Mouse (Mus musculus): ENCODE data around the gene Npas1. TPM values are rescaled to one million over a fixed set of nuclear protein-coding genes. Genes with fewer than 3 reads are reported as not detected.

Gene Npas1
- 0.16 and 0.36 TPM in 2 replicates for polyA plus RNA-seq (2015; fragmentation: Nextera tagmentation; extraction: Ambion mirVana)

DNA sequence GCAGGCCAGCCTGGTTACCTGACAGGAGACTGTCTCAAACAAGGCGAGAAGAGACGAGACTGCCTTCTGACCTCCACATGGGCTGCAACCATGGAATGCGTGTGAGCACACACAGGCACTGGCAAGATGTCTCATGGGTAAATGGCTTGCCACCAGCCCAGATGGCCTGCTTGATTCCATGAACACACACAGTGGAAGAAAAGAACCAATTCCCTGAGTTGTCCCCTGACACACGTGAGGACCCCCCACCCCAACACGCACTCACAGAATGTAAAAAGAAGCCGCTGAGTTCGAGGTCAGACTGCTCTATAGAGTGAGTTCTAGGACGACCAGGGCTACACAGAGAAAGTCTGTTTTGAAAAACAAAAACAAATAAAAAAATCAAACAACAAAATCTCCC is at the start of gene Npas1:
TSS of gene Npas1 (minus strand) at position 101 of the 400 bp plus-strand sequence.
- no peak within 1 kb of the TSS for H3K9ac ChIP-seq
- no peaks in the 10 kb centered on the region for H3K9me3 ChIP-seq (replicated peaks)
- whole genome bisulfite sequencing: 81% methylated on average over 8 of the region's 8 CpGs
- H3K27me3 ChIP-seq: peaks cover 68% of the 10 kb centered on the region
- no peak for ATAC-seq (replicated peaks; ENCODE audit: insufficient number of reproducible peaks, insufficient read depth, low FRiP score, low read depth)
- no peak within 1 kb of the TSS for H3K27ac ChIP-seq
- peaks cover 23% of the 10 kb centered on the region for H3K4me1 ChIP-seq (replicated peaks)
- H3K4me3 ChIP-seq: peak within 1 kb of the TSS; percentile 36
- peak within 1 kb of the TSS; percentile 62 for H3K4me2 ChIP-seq
- no peaks in the 10 kb centered on the region for H3K36me3 ChIP-seq

DNA sequence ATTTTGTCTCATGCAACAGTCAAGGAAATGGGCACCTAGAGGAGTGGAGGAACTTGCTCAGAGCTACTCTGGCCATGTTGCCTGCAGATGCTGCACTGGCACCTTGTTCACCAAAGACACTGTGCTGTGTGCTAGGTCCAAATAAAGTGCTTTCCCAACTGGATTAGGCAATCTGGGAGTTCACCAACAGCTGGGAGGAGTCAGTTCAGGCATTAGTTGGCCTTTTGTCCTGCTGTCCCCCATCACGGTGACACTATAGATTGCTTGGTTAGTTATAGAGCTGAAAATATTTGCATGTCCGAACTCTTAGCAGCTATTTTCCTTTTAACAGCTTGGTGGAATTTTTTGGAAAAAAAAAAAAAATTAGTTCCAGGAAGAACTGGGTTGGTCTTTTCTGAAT is 48.5 kb upstream of the Npas1 start:
- no peaks in the 10 kb centered on the region for H3K9me3 ChIP-seq (replicated peaks)
- no peaks in the 10 kb centered on the region for H3K27me3 ChIP-seq
- no peak for ATAC-seq (replicated peaks; ENCODE audit: insufficient number of reproducible peaks, insufficient read depth, low FRiP score, low read depth)
- H3K4me1 ChIP-seq (replicated peaks): peaks cover 40% of the 10 kb centered on the region
- no peak overlapping the region for H3K4me3 ChIP-seq
- peak overlapping the region; percentile 78 for H3K27ac ChIP-seq
- no peaks in the 10 kb centered on the region for H3K36me3 ChIP-seq
- H3K9ac ChIP-seq: no peak overlapping the region
- WGBS: 78% methylated on average over 2 of the region's 2 CpGs
- H3K4me2 ChIP-seq: no peak overlapping the region

DNA sequence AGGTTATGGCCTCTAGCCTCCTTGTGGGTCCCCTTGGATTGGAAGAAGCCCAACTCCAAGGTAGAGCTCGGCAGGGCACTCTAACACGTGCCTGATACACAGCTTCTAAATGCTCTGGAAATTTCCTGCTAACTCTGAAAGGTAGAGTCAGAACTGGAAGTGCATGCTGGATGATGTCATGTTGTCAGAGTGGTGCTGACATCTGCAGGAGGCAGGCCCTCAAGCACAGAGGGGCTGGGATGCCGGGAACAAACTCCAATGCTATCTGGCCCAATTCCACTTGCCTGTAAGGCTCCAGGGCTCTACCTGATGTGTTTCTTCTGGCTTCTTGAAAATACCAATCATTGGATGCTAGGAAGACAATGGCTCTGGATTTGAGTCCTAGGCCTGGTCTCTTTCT is 47.9 kb upstream of the Npas1 start:
- H3K9ac ChIP-seq: no peak overlapping the region
- H3K4me1 ChIP-seq (replicated peaks): peaks cover 41% of the 10 kb centered on the region
- no peaks in the 10 kb centered on the region for H3K36me3 ChIP-seq
- H3K27me3 ChIP-seq: no peaks in the 10 kb centered on the region
- peak overlapping the region; percentile 78 for H3K27ac ChIP-seq
- 24% methylated on average over 3 of the region's 3 CpGs for WGBS
- ATAC-seq (replicated peaks; ENCODE audit: insufficient number of reproducible peaks, insufficient read depth, low FRiP score, low read depth): peak; percentile 72; the same call in 1 of the 2 replicates
- no peak overlapping the region for H3K4me2 ChIP-seq
- H3K9me3 ChIP-seq (replicated peaks): no peaks in the 10 kb centered on the region
- no peak overlapping the region for H3K4me3 ChIP-seq

DNA sequence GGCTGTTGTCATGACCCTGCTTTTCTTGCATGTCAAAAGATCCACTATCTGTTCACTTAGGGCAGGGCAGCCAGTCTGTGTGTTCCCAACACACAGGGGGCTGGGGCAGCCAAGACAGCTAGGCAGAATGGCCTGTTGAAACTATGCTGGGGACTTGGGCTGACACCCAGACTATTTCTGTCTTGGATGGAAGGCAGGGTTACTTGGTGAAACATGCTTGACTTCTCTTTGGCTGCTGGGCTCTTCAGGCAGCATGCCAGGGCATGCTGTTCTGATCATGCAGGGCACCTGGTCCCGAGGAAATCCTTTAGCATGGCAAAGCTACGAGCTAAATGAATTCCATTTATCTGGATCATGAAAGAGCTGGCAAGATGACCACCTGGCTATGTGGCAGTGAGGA is 46.8 kb upstream of the Npas1 start:
- no peak overlapping the region for H3K4me3 ChIP-seq
- H3K4me2 ChIP-seq: no peak overlapping the region
- peak overlapping the region; percentile 78 for H3K27ac ChIP-seq
- H3K27me3 ChIP-seq: no peaks in the 10 kb centered on the region
- H3K4me1 ChIP-seq (replicated peaks): peaks cover 47% of the 10 kb centered on the region
- 35% methylated on average over 2 of the region's 2 CpGs for WGBS
- H3K9me3 ChIP-seq (replicated peaks): no peaks in the 10 kb centered on the region
- no peak overlapping the region for H3K9ac ChIP-seq
- peak; percentile 68 for ATAC-seq (replicated peaks; ENCODE audit: insufficient number of reproducible peaks, insufficient read depth, low FRiP score, low read depth)
- no peaks in the 10 kb centered on the region for H3K36me3 ChIP-seq

DNA sequence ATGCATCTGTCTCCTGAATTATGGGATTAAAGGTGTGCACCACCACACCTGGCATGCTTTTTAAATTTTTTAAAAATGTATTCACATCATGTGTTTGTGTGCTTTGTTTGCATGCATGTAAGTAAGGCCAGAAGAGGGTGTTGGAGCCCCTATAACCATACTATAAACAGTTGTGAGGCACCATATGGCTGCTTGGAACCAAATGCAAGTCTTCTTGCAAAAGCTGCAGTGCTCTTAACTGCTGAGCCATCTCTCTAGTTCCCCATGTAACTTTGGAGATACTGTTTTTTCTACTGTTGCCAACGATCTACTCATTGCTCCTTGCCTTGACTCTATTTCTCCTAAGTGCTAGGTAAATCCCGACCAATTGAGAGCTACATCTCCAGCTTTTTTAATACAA is 41.8 kb upstream of the Npas1 start:
- Histone ChIP-seq H3K4me2 (no peak overlapping the region), H3K27me3 (no peaks in the 10 kb centered on the region), H3K9me3 (replicated peaks) (no peaks in the 10 kb centered on the region), H3K4me3 (no peak overlapping the region), H3K27ac (no peak overlapping the region), H3K36me3 (peaks cover 6% of the 10 kb centered on the region), H3K4me1 (replicated peaks) (peaks cover 33% of the 10 kb centered on the region), H3K9ac (no peak overlapping the region)
- 90% methylated on average over 2 of the region's 2 CpGs for WGBS
- no peak for ATAC-seq (replicated peaks; ENCODE audit: insufficient number of reproducible peaks, insufficient read depth, low FRiP score, low read depth)

DNA sequence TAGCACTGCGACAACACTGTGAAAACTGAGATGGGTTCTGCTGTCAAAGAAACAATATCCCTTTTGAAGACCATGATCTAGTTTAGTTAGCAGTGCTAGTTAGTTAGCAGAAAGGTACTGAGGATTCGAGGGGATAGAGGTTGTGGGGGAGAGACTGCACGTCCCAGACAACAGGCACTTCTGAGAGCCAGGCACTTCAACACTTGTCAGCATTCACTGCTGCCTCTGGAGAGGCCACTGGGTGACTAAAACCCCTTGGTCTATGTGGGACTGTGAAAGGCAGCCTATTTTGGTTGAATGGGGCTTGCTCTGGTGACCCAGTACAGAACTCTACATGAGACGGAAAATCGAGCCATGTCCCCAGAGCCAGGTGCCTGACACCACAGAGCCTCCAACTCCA is 39.7 kb upstream of the Npas1 start:
- Histone ChIP-seq H3K36me3 (peaks cover 12% of the 10 kb centered on the region), H3K27me3 (no peaks in the 10 kb centered on the region), H3K4me2 (no peak overlapping the region), H3K9me3 (replicated peaks) (no peaks in the 10 kb centered on the region), H3K4me3 (no peak overlapping the region), H3K27ac (peak overlapping the region; percentile 75), H3K4me1 (replicated peaks) (peaks cover 31% of the 10 kb centered on the region), H3K9ac (no peak overlapping the region)
- 57% methylated on average over 5 of the region's 5 CpGs for WGBS
- ATAC-seq (replicated peaks; ENCODE audit: insufficient number of reproducible peaks, insufficient read depth, low FRiP score, low read depth): no peak

DNA sequence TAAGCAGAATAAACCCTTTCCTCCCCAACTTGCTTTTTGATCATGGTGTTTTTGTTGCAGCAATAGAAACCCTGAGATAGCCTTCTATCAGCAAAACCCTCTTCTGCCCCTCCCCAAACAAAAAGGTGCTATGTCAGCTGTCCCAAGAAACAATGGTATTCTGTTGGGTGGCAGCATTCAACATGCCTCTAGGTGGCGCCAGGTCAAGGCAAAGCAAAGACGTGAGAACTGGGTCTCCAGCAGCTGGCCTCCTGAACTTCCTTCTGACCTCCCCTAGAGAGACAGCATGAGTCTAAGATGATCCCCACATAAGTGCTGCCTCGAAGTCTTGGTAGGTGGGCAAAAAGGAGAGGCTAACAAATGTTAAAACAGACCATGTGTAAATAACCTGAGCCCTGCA is 29.8 kb upstream of the Npas1 start:
- ATAC-seq (replicated peaks; ENCODE audit: insufficient number of reproducible peaks, insufficient read depth, low FRiP score, low read depth): no peak
- WGBS: 15% methylated on average over 3 of the region's 3 CpGs
- Histone ChIP-seq H3K27me3 (no peaks in the 10 kb centered on the region), H3K4me2 (no peak overlapping the region), H3K36me3 (peaks cover 54% of the 10 kb centered on the region), H3K9ac (no peak overlapping the region), H3K9me3 (replicated peaks) (no peaks in the 10 kb centered on the region), H3K4me3 (no peak overlapping the region), H3K27ac (no peak overlapping the region), H3K4me1 (replicated peaks) (peaks cover 10% of the 10 kb centered on the region)

DNA sequence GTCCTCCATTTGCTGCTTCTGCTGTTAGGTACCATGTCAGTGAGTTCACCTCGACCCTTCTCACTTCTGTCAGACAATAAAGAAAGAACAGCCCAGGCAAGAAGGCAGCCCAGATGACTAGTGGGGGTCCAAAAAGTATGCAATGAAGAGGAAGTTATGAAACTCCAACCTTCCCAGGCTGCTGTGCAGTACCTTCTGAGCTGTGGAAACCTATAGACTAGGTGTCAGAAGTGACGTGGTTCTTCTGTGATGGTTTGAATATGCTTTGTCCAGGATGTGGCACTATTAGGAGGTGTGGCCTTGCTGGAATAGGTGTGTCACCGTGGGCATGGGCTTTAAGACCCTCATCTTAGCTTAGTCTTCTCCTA is 27.7 kb upstream of the Npas1 start:
- peaks cover 43% of the 10 kb centered on the region for H3K36me3 ChIP-seq
- no peak overlapping the region for H3K4me2 ChIP-seq

DNA sequence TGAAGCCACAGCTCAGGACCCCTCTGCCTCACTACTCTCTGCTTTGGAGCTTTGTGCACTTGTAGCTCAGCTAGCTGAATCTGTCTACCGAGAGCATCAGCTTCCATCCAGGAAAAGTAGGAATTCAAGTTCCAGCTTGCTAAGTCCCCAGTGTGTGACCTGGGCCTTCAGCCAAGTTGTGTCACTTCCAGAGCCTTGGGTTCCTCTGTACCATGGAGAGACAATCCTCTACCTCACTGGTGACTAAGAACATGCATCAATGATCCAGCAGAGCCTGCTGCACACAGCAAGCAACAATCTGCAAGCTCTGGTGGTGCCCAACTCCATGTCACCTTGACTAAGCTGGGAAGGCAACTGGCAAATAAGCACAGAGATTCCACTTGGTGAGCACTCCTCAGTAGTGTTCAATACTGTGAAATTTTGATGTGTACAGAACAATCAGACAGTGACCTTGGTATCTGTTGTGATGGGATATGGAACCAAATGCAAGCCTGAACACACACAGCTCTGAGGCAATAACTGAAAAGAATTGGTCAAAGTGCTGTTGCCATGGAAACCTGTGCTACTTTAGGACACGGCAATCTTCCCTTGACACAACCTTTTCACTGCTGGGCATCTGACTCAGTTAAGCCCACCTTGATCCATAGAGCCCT is 27.2 kb upstream of the Npas1 start:
- Histone ChIP-seq H3K4me1 (replicated peaks) (peaks cover 10% of the 10 kb centered on the region), H3K36me3 (peaks cover 39% of the 10 kb centered on the region), H3K9me3 (replicated peaks) (no peaks in the 10 kb centered on the region), H3K9ac (no peak overlapping the region), H3K4me2 (no peak overlapping the region), H3K27ac (no peak overlapping the region), H3K27me3 (no peaks in the 10 kb centered on the region), H3K4me3 (no peak overlapping the region)
- 45% methylated on average over 2 of the region's 2 CpGs for WGBS
- no peak; the same call in 1 of the 2 replicates for ATAC-seq (replicated peaks; ENCODE audit: insufficient number of reproducible peaks, insufficient read depth, low FRiP score, low read depth)

More for the DNA sequence above, 27.7 kb upstream of the Npas1 start:
- no peak overlapping the region for H3K9ac ChIP-seq
- 88% methylated on average over 3 of the region's 3 CpGs for WGBS
- H3K4me1 ChIP-seq (replicated peaks): peaks cover 10% of the 10 kb centered on the region
- no peaks in the 10 kb centered on the region for H3K9me3 ChIP-seq (replicated peaks)
- no peak overlapping the region for H3K4me3 ChIP-seq
- ATAC-seq (replicated peaks; ENCODE audit: insufficient number of reproducible peaks, insufficient read depth, low FRiP score, low read depth): no peak
- H3K27ac ChIP-seq: no peak overlapping the region
- no peaks in the 10 kb centered on the region for H3K27me3 ChIP-seq

DNA sequence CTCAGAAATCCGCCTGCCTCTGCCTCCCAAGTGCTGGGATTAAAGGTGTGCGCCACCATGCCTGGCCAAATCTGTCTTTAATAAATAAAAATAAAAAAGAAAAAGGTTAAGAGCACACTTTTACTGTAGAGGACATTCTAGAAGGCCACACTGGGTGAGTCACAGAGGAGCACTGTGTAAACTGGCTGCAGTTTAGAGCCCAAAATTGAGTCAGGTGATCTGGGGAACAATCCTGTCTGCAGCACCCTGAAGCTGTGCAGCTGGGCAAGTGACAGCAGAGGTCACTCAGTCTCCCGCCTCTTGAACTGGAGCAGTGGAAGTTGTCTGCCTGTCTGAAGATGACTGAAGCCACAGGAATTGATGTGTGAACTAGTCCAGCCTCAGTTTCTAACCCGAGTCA is 24.0 kb upstream of the Npas1 start:
- H3K4me2 ChIP-seq: no peak overlapping the region
- H3K27me3 ChIP-seq: no peaks in the 10 kb centered on the region
- no peaks in the 10 kb centered on the region for H3K9me3 ChIP-seq (replicated peaks)
- WGBS: 84% methylated on average over 4 of the region's 4 CpGs
- peaks cover 10% of the 10 kb centered on the region for H3K4me1 ChIP-seq (replicated peaks)
- ATAC-seq (replicated peaks; ENCODE audit: insufficient number of reproducible peaks, insufficient read depth, low FRiP score, low read depth): no peak
- H3K36me3 ChIP-seq: peaks cover 59% of the 10 kb centered on the region
- no peak overlapping the region for H3K27ac ChIP-seq
- no peak overlapping the region for H3K4me3 ChIP-seq
- no peak overlapping the region for H3K9ac ChIP-seq

DNA sequence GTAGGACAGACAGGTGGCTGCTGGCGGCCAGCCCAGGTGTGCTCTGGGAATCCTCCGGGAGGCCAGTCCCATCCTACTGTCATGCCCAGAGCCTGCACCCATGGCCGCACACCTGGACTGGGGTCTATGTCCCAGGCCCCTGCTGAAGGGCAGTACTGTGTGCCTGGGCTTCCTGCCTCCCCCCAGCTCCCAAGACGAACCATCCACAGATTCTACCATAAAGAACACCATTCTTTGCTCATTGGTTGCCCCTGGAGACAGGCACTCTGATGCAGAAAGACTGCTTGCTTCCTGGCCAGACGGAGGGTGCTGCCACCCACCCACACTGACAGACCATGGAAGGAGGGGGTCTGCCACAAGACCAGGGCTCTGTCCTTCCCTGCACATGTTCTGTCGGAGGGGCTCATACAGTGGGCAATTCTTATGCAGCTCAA is 22.2 kb upstream of the Npas1 start:
- no peak overlapping the region for H3K4me3 ChIP-seq
- peaks cover 8% of the 10 kb centered on the region for H3K4me1 ChIP-seq (replicated peaks)
- H3K27ac ChIP-seq: no peak overlapping the region
- H3K36me3 ChIP-seq: peaks cover 58% of the 10 kb centered on the region
- H3K9ac ChIP-seq: no peak overlapping the region
- ATAC-seq (replicated peaks; ENCODE audit: insufficient number of reproducible peaks, insufficient read depth, low FRiP score, low read depth): no peak
- H3K9me3 ChIP-seq (replicated peaks): no peaks in the 10 kb centered on the region
- no peak overlapping the region for H3K4me2 ChIP-seq
- no peaks in the 10 kb centered on the region for H3K27me3 ChIP-seq
- 89% methylated on average over 6 of the region's 6 CpGs for WGBS

DNA sequence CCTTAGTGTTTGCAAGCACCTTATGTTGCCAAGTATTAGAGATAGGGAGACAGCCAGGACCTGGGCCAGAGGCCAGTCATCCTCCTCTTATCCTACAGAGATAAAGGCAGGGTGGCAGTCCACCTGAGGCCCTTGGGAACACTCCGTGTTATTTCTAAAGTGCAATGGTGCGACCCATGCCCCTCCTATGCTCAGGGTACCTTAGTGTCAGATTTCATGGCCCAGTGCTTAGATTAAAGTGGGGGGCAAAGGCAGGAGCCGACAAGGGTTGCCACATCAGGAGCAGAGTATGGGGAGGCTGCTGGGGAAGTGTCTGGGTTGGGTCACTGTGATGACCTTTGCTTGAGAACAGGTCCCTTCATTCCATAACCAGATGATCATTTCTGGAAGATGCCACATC is 18.7 kb upstream of the Npas1 start:
- Histone ChIP-seq H3K9me3 (replicated peaks) (no peaks in the 10 kb centered on the region), H3K4me2 (no peak overlapping the region), H3K27me3 (no peaks in the 10 kb centered on the region), H3K4me1 (replicated peaks) (peaks cover 2% of the 10 kb centered on the region; the same call in 1 of the 2 replicates), H3K36me3 (peaks cover 38% of the 10 kb centered on the region), H3K9ac (no peak overlapping the region), H3K27ac (no peak overlapping the region), H3K4me3 (no peak overlapping the region)
- no peak for ATAC-seq (replicated peaks; ENCODE audit: insufficient number of reproducible peaks, insufficient read depth, low FRiP score, low read depth)
- WGBS: 58% methylated on average over 3 of the region's 3 CpGs
